Mouse (Mus musculus): ENCODE results near the gene Sun2.

Sun2 gene

GRCm38 (mm10) chr15:79684616-79685015 lies 57.7 kb downstream of the Sun2 start:
- no peak for DNase-seq

- DNase-seq, result no peak
These were observed 58.5 kb downstream of the Sun2 start for GRCm38 (mm10) chr15:79683707-79684465.

- DNase-seq, result no peak
These were observed 59.2 kb downstream of the Sun2 start for GRCm38 (mm10) chr15:79683146-79683545.

- no peak for DNase-seq
These were observed 60.4 kb downstream of the Sun2 start for GRCm38 (mm10) chr15:79681973-79682372.

- no peak for DNase-seq
These were observed 64.4 kb downstream of the Sun2 start for GRCm38 (mm10) chr15:79677936-79678335.

Data from layer of hippocampus, adult 9-11 months (tissue).